Mouse (Mus musculus): ENCODE measurements around the gene Nat8f2.
"Not testable (repeated sequence)": the region's sequence is repeated elsewhere in the genome, so short reads cannot be mapped to it uniquely, and the experiment has no call there.

Nat8f2 gene

GRCm38 (mm10) chr6:85863136-85863535 lies 5.8 kb downstream of the Nat8f2 start:
- no peak for DNase-seq

GRCm38 (mm10) chr6:85862565-85862964 lies 6.4 kb downstream of the Nat8f2 start:
- no peak for DNase-seq

- DNase-seq: no peak
These were observed 7.7 kb downstream of the Nat8f2 start for GRCm38 (mm10) chr6:85861247-85861646.

- DNase-seq: peak; percentile 71
These were observed 12.7 kb downstream of the Nat8f2 start for GRCm38 (mm10) chr6:85856194-85856678.

- no peak for DNase-seq
These were observed 15.5 kb downstream of the Nat8f2 start for GRCm38 (mm10) chr6:85853481-85853880.

GRCm38 (mm10) chr6:85851062-85851773 lies 17.7 kb downstream of the Nat8f2 start:
- no peak for DNase-seq

GRCm38 (mm10) chr6:85849240-85849639 lies 19.7 kb downstream of the Nat8f2 start:
- no peak for DNase-seq

- no peak for DNase-seq
These were observed 20.8 kb downstream of the Nat8f2 start for GRCm38 (mm10) chr6:85848140-85848539.

- DNase-seq: no peak
These were observed 22.0 kb downstream of the Nat8f2 start for GRCm38 (mm10) chr6:85846921-85847320.

GRCm38 (mm10) chr6:85843677-85844458 lies 25.1 kb downstream of the Nat8f2 start:
- not testable (repeated sequence) for DNase-seq

GRCm38 (mm10) chr6:85839982-85840381 lies 29.0 kb downstream of the Nat8f2 start:
- no peak for DNase-seq

- DNase-seq: no peak
These were observed 30.3 kb downstream of the Nat8f2 start for GRCm38 (mm10) chr6:85838674-85839073.

- DNase-seq: not testable (repeated sequence)
These were observed 31.7 kb downstream of the Nat8f2 start for GRCm38 (mm10) chr6:85837307-85837706.

- not testable (repeated sequence) for DNase-seq
These were observed 32.1 kb downstream of the Nat8f2 start for GRCm38 (mm10) chr6:85836827-85837226.

GRCm38 (mm10) chr6:85836098-85836497 lies 32.9 kb downstream of the Nat8f2 start:
- not testable (repeated sequence) for DNase-seq

GRCm38 (mm10) chr6:85835104-85835503 lies 33.9 kb downstream of the Nat8f2 start:
- not testable (repeated sequence) for DNase-seq

- peak; percentile 51 for DNase-seq
These were observed 34.4 kb downstream of the Nat8f2 start for GRCm38 (mm10) chr6:85834504-85835100.

- no peak for DNase-seq
These were observed 37.1 kb downstream of the Nat8f2 start, which contains the start of gene Nat8 for GRCm38 (mm10) chr6:85831796-85832321. Nat8 (minus strand) TSS chr6:85832082.

GRCm38 (mm10) chr6:85829462-85829861 lies 39.5 kb downstream of the Nat8f2 start:
- no peak for DNase-seq

GRCm38 (mm10) chr6:85825886-85826285 lies 43.1 kb downstream of the Nat8f2 start:
- DNase-seq: no peak

GRCm38 (mm10) chr6:85823382-85824090 lies 45.4 kb downstream of the Nat8f2 start:
- DNase-seq: no peak

GRCm38 (mm10) chr6:85822286-85822685 lies 46.7 kb downstream of the Nat8f2 start:
- DNase-seq: no peak

GRCm38 (mm10) chr6:85820837-85821236 lies 48.1 kb downstream of the Nat8f2 start, which contains the start of the genes Nat8f6 and Nat8f5:
Nat8f6 (minus strand) TSS chr6:85820954.
Nat8f5 (minus strand) TSS chr6:85820972.
- DNase-seq: no peak
